Mouse (Mus musculus): Measurements from ENCODE around the gene Rab23.

- no peak for TF ChIP-seq CTCF (IDR thresholded peaks at IDR 0.05; ENCODE audit: control insufficient read depth, insufficient read depth, low read length)
- no peak for TF ChIP-seq POLR2A (IDR thresholded peaks at IDR 0.05; ENCODE audit: borderline replicate concordance, control insufficient read depth, low read depth, low read length)
Observed at GRCm38 (mm10) chr1:33690087-33690448, 29.6 kb upstream of the Rab23 start.
